Mouse (Mus musculus) neural tube, embryonic 14.5 days (tissue): ENCODE measurements at regions not wholly inside any gene's neighbourhood (a gene's known extent, or its start where the extent isn't known, plus 50 kb on each side); places are given as distances from the start of the nearest gene placed in this dataset.

Experiments used
- ATAC-seq: fragments of 200-750 bp; cut with Nextera tagmentation; 2 replicates; pipeline ENCODE4 v1.8.0; 2017; ENCODE audit warnings: low read depth, mild to moderate bottlenecking, moderate TSS enrichment, moderate library complexity
- H3K27ac ChIP-seq: fragments of 300-500 bp; sonication (generic); 2 replicates; pipeline ENCODE4 v1.5.1; 2014; ENCODE audit warnings: low read depth, mild to moderate bottlenecking, control low read depth, low read length, moderate library complexity, mixed read lengths
- H3K27me3 ChIP-seq: fragments of 300-500 bp; sonication (generic); 2 replicates; pipeline ENCODE4 v1.6.1; 2014; ENCODE audit warnings: low read length; ENCODE audit not compliant: control insufficient read depth, insufficient read depth
- H3K36me3 ChIP-seq: fragments of 300-500 bp; sonication (generic); 2 replicates; pipeline ENCODE4 v1.6.1; 2014; ENCODE audit warnings: low read length, mixed read lengths; ENCODE audit not compliant: control insufficient read depth, insufficient read depth
- H3K4me1 ChIP-seq: fragments of 300-500 bp; sonication (generic); 2 replicates; pipeline ENCODE4 v1.6.1; 2014; ENCODE audit warnings: low read length; ENCODE audit not compliant: control insufficient read depth, insufficient read depth
- H3K4me2 ChIP-seq: fragments of 300-500 bp; sonication (generic); 2 replicates; pipeline ENCODE4 v1.6.1; 2014; ENCODE audit warnings: mild to moderate bottlenecking, low read depth, low read length, control low read depth
- H3K4me3 ChIP-seq: fragments of 300-500 bp; sonication (generic); 2 replicates; pipeline ENCODE4 v1.5.1; 2014; ENCODE audit warnings: low read depth, low read length, control low read depth, mixed read lengths
- H3K9ac ChIP-seq: fragments of 300-500 bp; sonication (generic); replicated peaks from 2 replicates; pipeline ENCODE4 v1.6.1; 2014; ENCODE audit warnings: low read depth, mild to moderate bottlenecking, control low read depth, low read length, mixed read lengths
- H3K9me3 ChIP-seq: fragments of 300-500 bp; sonication (generic); 2 replicates; pipeline ENCODE4 v1.6.1; 2016; ENCODE audit warnings: low read length; ENCODE audit not compliant: control insufficient read depth
- WGBS: fragments of 180-500 bp; shearing (Covaris S2); extraction: QIAGEN DNeasy Blood & Tissue Kit; methylation state at CpG from one replicate; pipeline ENCODE4 v1.1.7; 2014; 5-methylcytosine and 5-hydroxymethylcytosine counted together

DNA sequence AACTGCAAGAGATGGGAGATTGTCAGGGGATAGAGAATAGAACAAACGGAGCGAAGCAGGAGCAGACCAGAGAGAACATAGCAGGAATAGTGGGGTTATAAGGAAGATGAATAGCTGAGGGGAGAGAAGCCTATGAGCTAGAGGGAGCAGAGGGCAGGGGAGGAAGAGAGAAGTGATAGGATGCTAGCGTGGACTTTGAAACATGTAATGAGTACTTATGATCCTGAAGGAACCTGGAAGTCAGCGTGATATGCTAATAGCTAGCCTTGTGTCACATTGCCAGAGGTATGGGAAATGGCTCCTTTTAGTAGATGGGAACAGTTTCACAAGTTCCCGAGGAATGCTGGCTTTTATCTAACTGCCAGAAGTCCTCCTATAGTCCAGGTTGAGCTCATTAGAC is 51.8 kb downstream of the Calml3 start:
- Histone ChIP-seq H3K4me2 (no peak overlapping the region), H3K36me3 (no peaks in the 10 kb centered on the region), H3K9me3 (no peaks in the 10 kb centered on the region), H3K9ac (no peak overlapping the region), H3K4me3 (no peak overlapping the region), H3K27me3 (no peaks in the 10 kb centered on the region), H3K4me1 (no peaks in the 10 kb centered on the region), H3K27ac (no peak overlapping the region)
- ATAC-seq = no peak
- WGBS = 93% methylated on average over 5 of the region's 5 CpGs

DNA sequence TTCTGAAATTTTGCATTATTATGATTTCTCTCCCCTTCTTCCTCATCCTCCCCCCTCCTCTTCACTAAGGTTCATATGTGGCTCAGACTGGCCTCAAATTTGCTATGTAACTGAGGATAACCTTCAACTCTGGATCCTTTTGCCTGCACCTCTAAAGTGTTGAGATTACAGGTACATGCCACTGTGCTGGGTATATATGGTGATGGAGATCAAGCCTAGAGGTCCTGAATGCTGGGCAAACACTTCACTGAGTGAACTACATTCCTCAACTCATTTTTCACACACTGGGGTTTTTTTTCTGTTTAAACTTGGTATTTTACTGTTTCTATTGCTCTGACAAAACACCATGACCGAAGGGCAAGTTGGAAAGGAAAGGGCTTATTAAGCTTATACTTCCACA is 52.9 kb downstream of the Calml3 start:
- 86% methylated on average over 1 of the region's 1 CpGs for WGBS
- Histone ChIP-seq H3K36me3 (no peaks in the 10 kb centered on the region), H3K27me3 (no peaks in the 10 kb centered on the region), H3K4me1 (no peaks in the 10 kb centered on the region), H3K4me3 (no peak overlapping the region), H3K27ac (no peak overlapping the region), H3K4me2 (no peak overlapping the region), H3K9ac (no peak overlapping the region), H3K9me3 (no peaks in the 10 kb centered on the region)
- ATAC-seq = no peak

DNA sequence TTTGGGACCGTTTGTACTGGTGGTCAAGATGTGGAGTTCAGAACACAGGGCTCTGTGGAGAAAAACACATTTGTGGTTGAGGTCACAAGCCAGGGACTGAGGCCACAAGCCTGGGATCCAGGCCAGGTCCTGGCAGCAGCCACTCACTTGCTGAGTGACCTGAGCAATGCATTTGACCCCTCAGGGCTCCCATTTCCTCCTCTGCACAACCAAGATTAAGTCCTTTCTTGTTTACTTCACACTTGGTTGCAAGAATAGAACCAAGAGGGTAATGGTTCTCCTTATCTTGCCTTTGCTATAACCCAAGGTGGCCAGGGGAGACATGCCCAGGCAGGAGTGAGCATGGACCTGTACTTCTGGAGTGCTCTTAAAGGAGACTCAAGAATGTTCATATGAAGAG is 53.4 kb downstream of the Calml3 start:
- WGBS = 67% methylated on average over 1 of the region's 1 CpGs
- no peaks in the 10 kb centered on the region for H3K36me3 ChIP-seq

DNA sequence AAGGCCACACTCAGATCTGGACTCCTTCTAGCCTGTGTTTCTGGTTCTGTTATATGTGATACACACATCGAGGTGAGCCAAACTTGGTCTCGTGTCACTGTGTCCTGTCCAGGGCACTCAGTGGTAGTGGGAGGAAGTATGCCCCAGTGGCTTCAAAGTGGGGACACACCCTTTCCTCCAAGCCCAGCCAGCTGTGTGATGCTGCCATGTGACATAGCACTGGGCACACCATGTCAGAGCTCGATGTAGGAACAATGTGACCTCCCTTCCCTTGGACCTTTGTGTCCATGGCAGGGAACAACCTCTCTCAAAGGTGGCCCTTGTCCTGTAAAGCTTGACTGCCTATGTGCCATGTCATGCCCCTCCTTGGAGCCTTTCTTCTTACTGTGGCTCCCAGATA is 54.5 kb downstream of the Calml3 start:
- ATAC-seq = no peak
- no peaks in the 10 kb centered on the region for H3K36me3 ChIP-seq
- WGBS = 83% methylated on average over 3 of the region's 3 CpGs

More for the DNA sequence above, 53.4 kb downstream of the Calml3 start:
- no peak overlapping the region for H3K9ac ChIP-seq
- H3K27ac ChIP-seq = no peak overlapping the region
- H3K27me3 ChIP-seq = no peaks in the 10 kb centered on the region
- H3K4me2 ChIP-seq = no peak overlapping the region
- no peaks in the 10 kb centered on the region for H3K9me3 ChIP-seq
- H3K4me1 ChIP-seq = no peaks in the 10 kb centered on the region
- no peak for ATAC-seq
- no peak overlapping the region for H3K4me3 ChIP-seq

DNA sequence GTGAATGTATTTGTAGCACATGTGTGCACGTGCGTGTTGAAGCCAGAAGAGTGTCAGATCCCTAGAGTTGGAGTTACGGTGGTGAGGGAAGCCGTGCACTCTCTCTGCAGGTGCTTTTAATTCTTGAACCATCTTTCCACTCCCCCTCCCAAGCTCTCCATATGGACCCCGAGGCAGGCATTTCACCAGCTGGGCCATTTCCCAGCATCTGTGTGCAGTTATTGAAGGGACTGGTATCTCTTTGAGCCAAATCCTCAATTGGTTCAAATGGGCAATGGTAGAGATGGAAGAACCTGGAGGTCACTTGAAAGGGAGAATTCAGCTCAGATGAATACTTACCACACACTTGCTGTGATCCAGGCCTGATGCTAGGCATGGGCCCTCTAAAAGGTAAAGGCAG is 55.3 kb downstream of the Calml3 start:
- Histone ChIP-seq H3K9me3 (no peaks in the 10 kb centered on the region), H3K4me1 (no peaks in the 10 kb centered on the region), H3K4me3 (no peak overlapping the region), H3K9ac (no peak overlapping the region), H3K4me2 (no peak overlapping the region), H3K27me3 (no peaks in the 10 kb centered on the region), H3K36me3 (no peaks in the 10 kb centered on the region), H3K27ac (no peak overlapping the region)
- 79% methylated on average over 5 of the region's 5 CpGs for WGBS
- no peak for ATAC-seq

More for the DNA sequence above, 54.5 kb downstream of the Calml3 start:
- Histone ChIP-seq H3K27ac (no peak overlapping the region), H3K4me1 (no peaks in the 10 kb centered on the region), H3K9me3 (no peaks in the 10 kb centered on the region), H3K4me2 (no peak overlapping the region), H3K4me3 (no peak overlapping the region), H3K27me3 (no peaks in the 10 kb centered on the region), H3K9ac (no peak overlapping the region)

DNA sequence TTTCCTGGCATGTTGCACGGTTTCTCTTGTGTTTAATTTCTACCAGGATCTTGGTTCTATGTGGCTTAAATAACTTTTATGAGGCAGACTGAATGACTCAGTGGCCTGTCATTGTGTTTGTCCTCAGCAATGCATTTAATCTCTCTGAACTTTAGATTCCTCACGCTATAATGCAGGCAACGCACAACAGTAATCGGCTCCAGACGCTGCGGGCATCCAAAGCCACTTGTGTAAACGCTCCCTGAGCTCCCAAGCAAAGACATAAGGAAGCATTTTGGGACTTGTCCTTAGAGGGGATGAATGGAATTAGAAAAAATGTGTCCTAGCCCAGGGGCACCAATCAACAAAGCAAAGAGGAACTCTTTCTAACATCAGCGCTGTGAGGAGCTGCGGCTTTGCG is 57.6 kb downstream of the Calml3 start:
- H3K27me3 ChIP-seq = no peaks in the 10 kb centered on the region
- no peak overlapping the region for H3K27ac ChIP-seq
- H3K4me1 ChIP-seq = no peaks in the 10 kb centered on the region
- no peak overlapping the region for H3K9ac ChIP-seq
- ATAC-seq = no peak
- no peaks in the 10 kb centered on the region for H3K9me3 ChIP-seq
- H3K36me3 ChIP-seq = no peaks in the 10 kb centered on the region
- WGBS = 61% methylated on average over 10 of the region's 10 CpGs
- no peak overlapping the region for H3K4me3 ChIP-seq
- H3K4me2 ChIP-seq = no peak overlapping the region

DNA sequence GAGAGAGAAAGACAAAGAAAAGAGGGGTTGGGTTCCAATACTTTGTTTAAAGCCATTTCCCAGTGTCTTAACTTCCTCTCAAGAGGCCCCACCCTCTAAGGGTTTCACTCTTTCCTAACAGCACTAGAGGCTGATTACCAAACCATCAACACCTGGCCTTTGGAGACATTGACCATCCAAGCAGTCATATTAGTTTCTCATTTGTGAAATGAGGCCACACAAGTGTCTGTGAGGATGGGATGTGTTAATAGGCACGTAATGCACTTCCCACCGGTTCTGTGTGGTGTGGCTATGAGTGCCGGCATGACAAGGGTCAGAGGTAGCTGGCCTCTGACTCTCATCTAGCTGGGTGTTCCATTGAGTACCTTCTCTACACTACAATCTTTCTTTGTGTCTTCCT is 59.2 kb downstream of the Calml3 start:
- Histone ChIP-seq H3K9ac (no peak overlapping the region), H3K9me3 (no peaks in the 10 kb centered on the region), H3K36me3 (no peaks in the 10 kb centered on the region), H3K4me2 (no peak overlapping the region), H3K4me1 (no peaks in the 10 kb centered on the region), H3K27ac (no peak overlapping the region), H3K27me3 (no peaks in the 10 kb centered on the region), H3K4me3 (no peak overlapping the region)
- 75% methylated on average over 3 of the region's 3 CpGs for WGBS
- no peak for ATAC-seq

DNA sequence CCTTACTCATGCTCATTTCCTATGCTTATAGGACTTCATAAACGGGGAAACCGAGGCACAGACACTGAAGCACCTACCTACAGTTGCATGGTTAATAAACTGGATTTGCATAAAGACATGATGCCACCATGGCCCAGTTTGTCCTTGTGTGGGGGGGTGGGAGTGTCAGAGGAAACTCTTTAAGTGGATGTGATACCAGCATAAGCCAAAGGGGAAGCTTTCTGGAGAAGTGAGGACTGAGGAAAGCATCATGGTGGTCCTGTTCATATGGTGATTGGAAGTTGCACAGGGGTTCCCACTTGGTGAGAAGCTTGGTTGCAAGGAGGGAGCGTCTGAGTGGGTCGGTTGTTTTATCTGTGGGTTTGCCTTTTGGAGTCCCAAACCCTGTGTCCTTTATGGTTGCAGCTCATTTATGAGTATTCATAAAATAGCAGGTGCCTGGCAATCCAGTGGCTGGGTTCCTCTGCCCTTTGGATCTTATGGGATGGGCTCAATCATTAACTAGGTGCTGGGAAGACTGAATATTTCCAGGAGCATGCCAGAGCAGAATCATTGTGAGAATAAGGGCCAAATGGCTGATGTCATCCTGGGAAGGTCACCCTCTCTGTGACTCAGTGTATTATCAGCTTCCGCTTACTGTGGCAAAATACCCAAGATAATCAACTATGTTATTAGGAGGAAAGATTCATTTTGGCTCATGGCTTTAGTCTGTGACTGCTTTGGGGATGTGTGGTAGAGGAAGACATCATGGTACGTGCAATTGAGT is 60.2 kb downstream of the Calml3 start:
- no peaks in the 10 kb centered on the region for H3K9me3 ChIP-seq
- no peak for ATAC-seq
- H3K4me3 ChIP-seq = no peak overlapping the region
- no peaks in the 10 kb centered on the region for H3K4me1 ChIP-seq
- no peak overlapping the region for H3K9ac ChIP-seq
- 90% methylated on average over 6 of the region's 6 CpGs for WGBS
- H3K27ac ChIP-seq = no peak overlapping the region
- H3K27me3 ChIP-seq = no peaks in the 10 kb centered on the region
- H3K4me2 ChIP-seq = no peak overlapping the region
- no peaks in the 10 kb centered on the region for H3K36me3 ChIP-seq

DNA sequence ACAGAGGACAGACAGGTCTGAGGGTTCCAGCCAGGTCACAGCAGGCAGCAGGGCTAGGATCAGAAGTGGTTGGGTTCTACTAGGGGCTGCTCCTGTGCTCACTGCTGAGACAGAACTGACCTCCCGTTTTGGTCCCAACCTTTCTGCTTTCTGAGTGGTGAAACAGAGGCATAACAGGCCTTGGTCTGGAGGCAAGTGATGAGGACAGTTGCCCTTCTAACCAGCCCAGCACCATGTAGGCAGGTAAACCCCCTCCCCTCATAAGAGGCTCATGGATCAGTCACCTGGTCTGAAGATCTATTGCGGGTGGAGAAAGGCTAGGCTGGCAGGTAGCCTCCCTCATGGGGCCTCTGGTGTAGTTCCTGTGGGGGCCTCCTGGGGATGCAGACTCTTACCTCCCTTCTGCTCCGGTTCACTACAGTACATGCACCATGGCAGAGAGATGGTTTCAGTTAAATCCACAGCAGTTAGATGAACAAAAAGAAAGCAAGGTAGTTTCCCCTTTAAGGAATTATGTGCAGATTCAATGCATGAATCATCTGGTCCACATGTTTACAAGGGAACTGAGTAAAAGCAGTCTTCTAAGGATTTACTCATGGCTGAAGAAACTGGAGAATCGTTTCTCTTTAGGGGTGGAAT is 61.2 kb downstream of the Calml3 start:
- peak; percentile 62 for ATAC-seq
- Histone ChIP-seq H3K4me2 (no peak overlapping the region), H3K9ac (no peak overlapping the region), H3K4me3 (no peak overlapping the region), H3K4me1 (no peaks in the 10 kb centered on the region), H3K9me3 (no peaks in the 10 kb centered on the region), H3K36me3 (no peaks in the 10 kb centered on the region), H3K27me3 (no peaks in the 10 kb centered on the region), H3K27ac (peak overlapping the region; percentile 41; the same call in 1 of the 2 replicates)
- WGBS = 58% methylated on average over 4 of the region's 4 CpGs
